Mouse (Mus musculus): ENCODE results near the gene Sppl2c. TPM values are rescaled to one million over a fixed set of nuclear protein-coding genes. Genes with fewer than 3 reads are reported as not detected.

Gene Sppl2c
- total and polyA plus RNA-seq, 3 experiments: not detected

- dilution Hi-C loops (cut with MboI; ENCODE audit: extremely low pct_ligation_motif_present, extremely low pct_unique_long_range_greater_than_20kb, low sequenced_read_pairs) (no loop called here), in situ Hi-C loops (cut with MboI; ENCODE audit: low pct_ligation_motif_present, low pct_unique_long_range_greater_than_20kb, low sequenced_read_pairs) (loop anchor here (5.0 kb wide), 1 partner anchor 148 kb away; no protein-coding TSS in a partner anchor)
- no peaks in the 10 kb centered on the region for H3K79me2 ChIP-seq (replicated peaks; ENCODE audit: control insufficient read depth, extremely low read depth, insufficient read depth, poor library complexity, severe bottlenecking)
- TF ChIP-seq ETS1 (conservative IDR thresholded peaks at IDR 0.05; ENCODE audit: low read depth, low read length) (peak; percentile 40; the same call in 1 of the 2 replicates), MEF2A (IDR thresholded peaks at IDR 0.05; ENCODE audit: borderline replicate concordance, low read depth, low read length) (no peak), EP300 (IDR thresholded peaks at IDR 0.05; ENCODE audit: low read length) (0 out of 2 replicates have a peak, but pooled peaks have one; percentile 9), CHD1 (IDR thresholded peaks at IDR 0.05; ENCODE audit: low read depth, low read length) (no peak), POLR2AphosphoS2 (IDR thresholded peaks at IDR 0.05; ENCODE audit: low read depth, low read length) (no peak), USF1 (IDR thresholded peaks at IDR 0.05; ENCODE audit: low read depth, low read length) (peak; percentile 60), ZC3H11A (IDR thresholded peaks at IDR 0.05; ENCODE audit: low read depth, low read length) (no peak), MAX (IDR thresholded peaks at IDR 0.05; ENCODE audit: low read length) (peak; percentile 53), USF2 (conservative IDR thresholded peaks at IDR 0.05; ENCODE audit: low read depth, low read length) (peak; percentile 57), RAD21 (IDR thresholded peaks at IDR 0.05; ENCODE audit: low read depth, low read length) (no peak), BHLHE40 (IDR thresholded peaks at IDR 0.05; ENCODE audit: low read depth, low read length) (peak; percentile 44)
- H3K36me3 ChIP-seq (replicated peaks in 1 of 2; ENCODE audit: control insufficient read depth in 1 of 2, insufficient read depth in 1 of 2, low read length in 1 of 2): no peaks in the 10 kb centered on the region
- H3K9me3 ChIP-seq (replicated peaks; ENCODE audit: low read length): no peaks in the 10 kb centered on the region
- peak; percentile 51 for DNase-seq (ENCODE audit: extremely low read depth)
- no peak overlapping the region for H3K4me3 ChIP-seq (replicated peaks in 1 of 3; ENCODE audit: low read depth in 2 of 3, low read length in 2 of 3, poor library complexity in 1 of 3)
- H3K27ac ChIP-seq (ENCODE audit: insufficient read depth, low read depth): no peak overlapping the region
- peaks cover 1% of the 10 kb centered on the region for H3K27me3 ChIP-seq (replicated peaks)
- H3K4me1 ChIP-seq (ENCODE audit: control insufficient read depth in 1 of 2, insufficient read depth in 2 of 2): peaks cover 19 to 49% of the 10 kb centered on the region in 2 experiments
- H3K4me2 ChIP-seq (ENCODE audit: insufficient read depth, low read depth, poor library complexity, severe bottlenecking): no peak overlapping the region
- H3K9ac ChIP-seq (ENCODE audit: insufficient read depth, low read depth): no peak overlapping the region
These were observed 26.3 kb upstream of the Sppl2c start for GRCm38 (mm10) chr11:104159769-104160272.

DNA sequence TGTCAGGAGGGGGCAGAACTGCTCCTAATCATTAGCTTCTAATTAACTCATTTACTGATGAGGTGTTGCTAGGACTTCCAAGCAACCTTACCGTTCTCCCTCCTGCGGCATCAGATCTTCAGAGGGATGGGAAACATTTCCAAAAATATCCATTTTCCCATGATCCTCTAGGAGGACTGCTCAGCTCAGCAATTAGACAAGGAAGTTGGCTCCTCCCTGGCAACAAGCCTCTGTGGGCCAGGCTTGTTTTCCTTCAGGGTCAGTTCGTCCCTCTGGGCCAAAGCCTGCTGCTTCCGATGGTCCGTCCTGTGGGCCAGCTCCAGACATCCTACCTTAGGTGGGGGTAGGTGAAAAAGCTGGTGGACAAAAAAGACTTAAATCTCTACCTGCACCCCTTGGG lies 25.0 kb upstream of the Sppl2c start:
- in situ Hi-C loops (cut with MboI; ENCODE audit: low pct_ligation_motif_present, low pct_unique_long_range_greater_than_20kb, low sequenced_read_pairs) (loop anchor here (5.0 kb wide), 1 partner anchor 149 kb away; no protein-coding TSS in a partner anchor), dilution Hi-C loops (cut with MboI; ENCODE audit: extremely low pct_ligation_motif_present, extremely low pct_unique_long_range_greater_than_20kb, low sequenced_read_pairs) (no loop called here)
- no peak for TF ChIP-seq CHD1 (IDR thresholded peaks at IDR 0.05; ENCODE audit: low read depth, low read length)
- TF ChIP-seq ZKSCAN1 (IDR thresholded peaks at IDR 0.05; ENCODE audit: borderline replicate concordance, low read depth, low read length): no peak
- no peak for TF ChIP-seq MAFK (IDR thresholded peaks at IDR 0.05; ENCODE audit: insufficient replicate concordance, low read length)
- no peak for TF ChIP-seq NRF1 (IDR thresholded peaks at IDR 0.05; ENCODE audit: low read depth, low read length)
- no peak for TF ChIP-seq PAX5 (IDR thresholded peaks at IDR 0.05; ENCODE audit: low read length)
- no peak for TF ChIP-seq UBTF (IDR thresholded peaks at IDR 0.05; ENCODE audit: low read depth, low read length)
- no peak for TF ChIP-seq ELF1 (IDR thresholded peaks at IDR 0.05; ENCODE audit: low read depth, low read length)
- no peak for TF ChIP-seq E2F4 (IDR thresholded peaks at IDR 0.05; ENCODE audit: insufficient replicate concordance, low read depth, low read length)
- TF ChIP-seq ZNF384 (IDR thresholded peaks at IDR 0.05; ENCODE audit: low read depth, low read length): no peak
- H3K4me1 ChIP-seq (ENCODE audit: control insufficient read depth in 1 of 2, insufficient read depth in 2 of 2): peaks cover 20 to 62% of the 10 kb centered on the region in 2 experiments
- no peak for DNase-seq (ENCODE audit: extremely low read depth)
- H3K79me2 ChIP-seq (replicated peaks; ENCODE audit: control insufficient read depth, extremely low read depth, insufficient read depth, poor library complexity, severe bottlenecking): no peaks in the 10 kb centered on the region
- H3K4me3 ChIP-seq (replicated peaks in 1 of 3; ENCODE audit: low read depth in 2 of 3, low read length in 2 of 3, poor library complexity in 1 of 3): no peak overlapping the region
- H3K27ac ChIP-seq (ENCODE audit: insufficient read depth, low read depth): no peak overlapping the region
- no peak overlapping the region for H3K9ac ChIP-seq (ENCODE audit: insufficient read depth, low read depth)
- no peak overlapping the region for H3K4me2 ChIP-seq (ENCODE audit: insufficient read depth, low read depth, poor library complexity, severe bottlenecking)
- H3K27me3 ChIP-seq (replicated peaks): peaks cover 1% of the 10 kb centered on the region
- H3K9me3 ChIP-seq (replicated peaks; ENCODE audit: low read length): no peaks in the 10 kb centered on the region
- no peaks in the 10 kb centered on the region for H3K36me3 ChIP-seq (replicated peaks in 1 of 2; ENCODE audit: control insufficient read depth in 1 of 2, insufficient read depth in 1 of 2, low read length in 1 of 2)
